Mouse (Mus musculus): ENCODE data around the gene Ezr.
"Not testable (repeated sequence)": the region's sequence is repeated elsewhere in the genome, so short reads cannot be mapped to it uniquely, and the experiment has no call there.

- TF ChIP-seq GATA1, TAL1 (IDR thresholded peaks at IDR 0.05; ENCODE audit: low read length): not testable (repeated sequence)
These were observed 79.0 kb downstream of the Ezr start for GRCm38 (mm10) chr17:6703381-6704270.
